Mouse (Mus musculus) urinary bladder, postnatal 14 days (tissue): ENCODE results near the gene Vps13d.
A peak's percentile ranks its signal among the peaks of the same experiment; 100 is the strongest.

Source experiments
- DNase-seq: peaks from one replicate; pipeline ENCODE4 v3.0.0; 2021; ENCODE audit warnings: low spot score

Gene Vps13d

GRCm38 (mm10) chr4:145150345-145151102 lies 44.3 kb downstream of the Vps13d start:
- no peak for DNase-seq

- DNase-seq = peak; percentile 18
Observed at GRCm38 (mm10) chr4:145147006-145147961, 47.5 kb downstream of the Vps13d start.

- DNase-seq = no peak
Observed at GRCm38 (mm10) chr4:145143533-145143932, 51.3 kb downstream of the Vps13d start.

DNA sequence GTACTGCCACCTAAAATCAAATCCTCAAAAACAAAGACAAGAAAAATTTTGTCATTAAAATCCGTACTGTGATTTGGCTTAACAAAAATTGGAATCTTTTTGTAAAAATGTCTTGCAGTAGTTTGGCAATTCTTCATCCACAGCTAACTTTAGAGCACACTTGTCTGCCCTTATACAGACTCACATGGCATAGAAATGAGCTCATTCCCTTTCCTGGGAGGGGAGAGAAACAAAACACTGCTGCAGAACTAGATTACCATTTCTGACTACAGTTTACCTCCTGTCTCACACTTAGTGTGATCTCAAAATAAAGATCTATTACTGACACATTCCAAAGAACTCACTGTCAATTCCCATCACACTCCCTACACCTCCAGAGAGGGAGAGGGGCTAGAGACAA lies 58.1 kb downstream of the Vps13d start:
- DNase-seq = no peak

DNA sequence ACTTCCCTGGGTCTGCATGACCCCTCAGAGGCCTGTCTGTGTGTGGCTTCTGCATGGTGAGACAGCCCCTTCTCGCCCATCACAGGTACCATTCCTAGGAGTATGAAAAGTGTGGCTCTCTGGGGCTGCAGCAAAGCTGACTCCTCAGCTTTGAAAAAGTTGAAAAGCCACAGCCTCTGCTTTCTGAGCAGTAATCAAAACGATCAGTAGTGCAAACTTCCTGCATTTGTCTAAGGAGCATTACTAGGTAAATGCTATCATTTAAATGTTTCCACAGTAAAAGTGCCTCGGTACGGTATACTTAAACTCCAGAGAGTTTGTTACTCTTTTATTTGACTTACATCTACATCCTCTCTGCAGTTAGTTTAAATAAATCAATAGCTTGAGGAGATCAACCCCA lies 59.3 kb downstream of the Vps13d start:
- no peak for DNase-seq

GRCm38 (mm10) chr4:145130772-145131171 lies 64.0 kb downstream of the Vps13d start:
- peak; percentile 43 for DNase-seq

- peak; percentile 90 for DNase-seq
Observed at GRCm38 (mm10) chr4:145129956-145130548, 64.8 kb downstream of the Vps13d start.

- no peak for DNase-seq
Observed at GRCm38 (mm10) chr4:145125463-145126220, 69.2 kb downstream of the Vps13d start.

- no peak for DNase-seq
Observed at GRCm38 (mm10) chr4:145124419-145124818, 70.4 kb downstream of the Vps13d start.

DNA sequence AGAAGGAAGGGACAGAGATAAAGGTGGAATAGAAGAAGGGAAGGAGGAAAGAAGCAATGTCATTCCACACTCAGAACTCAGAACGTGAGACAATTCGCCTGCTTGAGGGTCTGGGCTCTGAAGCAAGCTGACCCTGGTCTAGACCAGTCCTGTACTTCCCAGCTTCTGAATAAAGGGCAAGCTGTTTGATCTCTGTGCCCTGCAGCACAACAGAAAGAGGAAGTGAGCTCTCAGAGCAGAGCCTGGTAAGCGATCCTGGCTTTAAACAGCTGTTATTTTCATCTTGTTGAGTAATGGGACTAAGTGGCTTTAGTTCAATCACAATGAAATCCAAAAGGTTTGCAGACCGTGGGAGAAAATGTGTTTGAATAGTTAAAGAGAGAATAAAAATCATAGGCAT lies 83.2 kb downstream of the Vps13d start:
- DNase-seq = no peak

GRCm38 (mm10) chr4:145110736-145111135 lies 84.1 kb downstream of the Vps13d start:
- DNase-seq = no peak

- no peak for DNase-seq
Observed at GRCm38 (mm10) chr4:145106796-145107195, 88.0 kb downstream of the Vps13d start.

- DNase-seq = no peak
Observed at GRCm38 (mm10) chr4:145105319-145105718, 89.5 kb downstream of the Vps13d start.

- DNase-seq = no peak
Observed at GRCm38 (mm10) chr4:145104917-145105316, 89.9 kb downstream of the Vps13d start.

DNA sequence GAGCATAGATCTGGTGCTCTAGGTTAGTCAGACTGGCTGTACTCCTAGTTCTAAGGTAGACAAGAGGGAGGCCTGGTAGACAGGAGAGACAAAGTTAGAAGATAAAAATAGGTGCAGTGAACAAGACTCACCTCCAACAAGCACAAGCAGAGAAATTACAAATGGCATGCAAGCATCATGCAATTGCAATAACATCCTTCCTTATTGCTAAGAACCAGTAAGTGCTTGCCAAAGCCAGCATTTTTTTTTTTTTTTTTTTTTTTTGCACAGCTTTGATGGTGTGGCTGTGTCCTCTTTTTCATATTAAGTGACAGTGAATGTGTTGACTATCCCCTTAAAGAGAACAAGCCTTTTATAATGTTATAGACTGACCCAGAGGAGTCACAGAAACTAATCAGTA lies 91.2 kb downstream of the Vps13d start:
- no peak for DNase-seq

DNA sequence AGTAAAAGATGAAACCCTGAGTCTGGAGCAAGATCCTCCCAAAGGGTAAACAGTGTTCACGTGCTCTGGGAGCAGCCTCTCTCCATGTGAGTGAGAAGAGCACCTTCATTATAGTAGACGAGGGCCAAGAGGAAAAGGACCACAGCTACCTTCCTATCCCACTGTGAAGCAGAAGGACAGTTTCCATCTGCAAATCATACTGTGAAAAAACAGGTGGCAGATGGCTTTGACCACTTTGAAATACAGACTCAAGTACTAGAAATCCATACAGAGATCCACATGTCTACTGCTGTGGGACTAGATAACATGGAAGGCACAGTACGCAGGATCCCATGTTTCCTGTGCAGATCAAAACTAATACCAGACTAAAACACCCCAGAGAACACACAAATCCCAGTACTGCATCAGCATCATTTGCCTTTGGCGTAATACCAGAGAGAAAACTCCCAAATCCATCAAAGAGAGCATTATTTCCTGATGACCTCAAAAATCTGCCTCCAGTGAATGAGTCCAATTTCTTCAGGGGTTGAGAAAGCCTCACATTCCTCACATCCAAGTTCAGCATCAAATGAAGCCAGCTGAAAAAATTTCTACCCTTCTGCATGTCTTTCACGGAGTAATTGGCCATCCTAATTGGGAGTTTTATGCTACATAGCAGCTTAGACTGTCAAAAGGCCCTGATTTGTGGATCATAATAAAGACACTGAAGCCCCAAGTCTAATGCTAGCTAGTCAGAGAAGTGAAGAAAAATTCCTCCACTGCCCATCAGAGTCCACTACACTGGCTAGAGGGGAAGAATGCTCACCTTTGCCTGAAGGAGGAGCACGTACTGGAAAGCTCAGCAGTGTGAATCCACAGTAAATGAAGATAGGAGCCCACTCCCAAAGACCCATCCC lies 92.7 kb downstream of the Vps13d start:
- DNase-seq = no peak

DNA sequence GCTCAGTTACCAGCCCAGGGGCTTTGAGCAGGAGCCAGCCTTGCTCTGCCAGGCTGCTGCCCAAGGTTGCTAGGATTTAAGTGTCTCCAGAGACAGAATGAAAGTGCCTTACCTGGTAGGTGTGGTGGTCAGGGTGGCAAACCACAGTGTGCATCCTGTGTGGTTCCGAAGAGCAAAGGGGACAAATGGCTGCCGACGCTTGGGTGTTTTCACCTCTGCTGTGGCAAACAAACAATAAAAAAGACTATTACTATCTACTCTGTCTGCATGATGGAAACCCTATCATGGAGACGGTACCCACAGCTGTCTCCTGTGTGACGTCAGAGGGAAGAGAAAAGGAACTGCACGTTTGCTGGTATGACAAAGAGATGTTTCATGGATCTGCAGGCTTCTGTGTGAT lies 95.0 kb downstream of the Vps13d start:
- DNase-seq = no peak

- DNase-seq = no peak
Observed at GRCm38 (mm10) chr4:145099344-145099743, 95.5 kb downstream of the Vps13d start.

GRCm38 (mm10) chr4:145097974-145098373 lies 96.8 kb downstream of the Vps13d start:
- no peak for DNase-seq

DNA sequence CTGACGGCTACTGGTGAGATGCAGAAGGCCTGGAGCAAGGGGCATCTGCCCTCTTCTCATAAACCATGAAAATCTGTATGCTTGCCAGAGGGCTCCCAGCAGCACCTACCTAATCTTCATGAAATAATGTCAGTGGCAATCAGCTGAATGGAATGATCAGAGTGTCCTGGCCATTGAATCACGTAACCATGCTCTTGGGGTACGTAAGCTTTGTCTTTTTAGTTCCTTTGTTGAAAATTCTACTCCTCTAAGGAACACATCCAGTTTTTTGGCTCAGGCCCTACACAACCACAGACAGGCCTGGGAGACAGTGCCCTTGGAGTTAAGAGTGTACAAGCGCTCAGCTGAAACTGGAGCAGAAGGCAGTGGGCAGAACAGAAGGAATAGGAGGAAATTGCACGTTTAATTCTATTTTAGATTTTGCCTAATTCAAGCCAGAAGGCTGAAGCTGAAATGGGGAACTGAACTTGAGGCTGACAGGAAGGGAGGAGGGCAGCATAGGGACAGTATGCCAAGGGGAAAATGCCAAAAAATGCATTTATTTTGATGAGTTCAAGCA lies 98.2 kb downstream of the Vps13d start:
- no peak for DNase-seq

DNA sequence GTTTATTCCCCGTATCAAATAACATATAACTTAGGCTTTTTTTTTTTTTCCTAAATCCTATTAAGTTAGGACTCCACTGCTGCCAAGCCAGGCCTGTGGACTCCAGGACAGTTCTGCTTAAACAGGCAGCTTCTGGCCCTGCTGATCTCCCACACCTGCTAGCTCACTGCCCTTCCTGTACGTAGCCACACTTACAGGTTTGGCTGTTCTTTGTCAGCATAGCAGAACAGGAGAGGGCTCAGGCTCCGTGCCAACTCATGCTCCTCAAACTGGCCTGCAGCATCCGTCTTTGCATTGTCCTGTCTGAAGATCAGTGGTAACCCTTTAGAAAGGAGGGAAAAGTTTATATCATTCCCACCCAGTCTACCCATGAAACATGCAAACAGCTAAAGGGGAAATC lies 108.3 kb downstream of the Vps13d start:
- no peak for DNase-seq
